Mouse (Mus musculus): ENCODE measurements around the gene Ppp1r13b.

DNA sequence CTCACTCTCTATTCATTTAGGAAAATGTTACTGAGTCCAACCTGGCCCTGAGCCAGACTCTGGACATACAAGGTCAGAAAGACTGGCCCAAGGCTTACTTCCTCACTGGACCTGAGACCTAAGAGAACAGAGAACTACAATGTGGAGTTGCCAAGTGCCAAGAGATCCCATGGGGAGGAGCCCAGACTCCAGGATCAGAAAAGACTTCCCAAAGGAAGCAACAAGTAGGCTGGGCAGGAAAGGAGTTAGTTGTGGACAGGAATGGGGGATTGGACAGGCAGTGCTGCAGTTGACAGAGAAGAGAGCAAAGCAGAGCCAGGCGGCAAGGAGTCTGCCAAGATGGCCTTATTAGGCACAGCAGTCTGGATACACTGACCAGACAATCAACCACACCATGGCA lies 13.8 kb downstream of the Ppp1r13b start:
- TF ChIP-seq CTCF (IDR thresholded peaks at IDR 0.05) (no peak), EP300 (IDR thresholded peaks at IDR 0.05) (peak; percentile 89)

Measured in lung, postnatal 0 days (tissue).